Mouse (Mus musculus): ENCODE measurements at regions not wholly inside any gene's neighbourhood (a gene's known extent, or its start where the extent isn't known, plus 50 kb on each side); places are given as distances from the start of the nearest gene placed in this dataset.
"Not testable (repeated sequence)": the region's sequence is repeated elsewhere in the genome, so short reads cannot be mapped to it uniquely, and the experiment has no call there.

DNA sequence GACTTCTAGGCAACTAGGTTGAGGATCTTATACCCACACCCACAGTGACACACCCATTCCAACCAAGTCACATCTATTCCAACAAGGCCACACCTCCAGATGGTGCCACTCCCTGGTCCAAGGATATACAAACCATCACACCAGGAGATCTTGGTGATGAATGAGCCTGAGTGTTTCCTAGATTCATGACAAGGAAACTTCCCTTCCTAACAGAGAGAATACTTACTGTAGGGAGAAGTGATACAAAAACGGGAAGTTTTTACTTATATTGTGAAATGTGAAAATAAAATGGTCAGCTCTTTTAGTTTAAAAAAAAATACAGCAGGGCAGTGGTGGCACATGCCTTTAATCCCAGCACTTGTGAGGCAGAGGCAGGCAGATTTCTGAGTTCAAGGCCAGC, 953.6 kb upstream of the Gje1 start:
- H3K9ac ChIP-seq (ENCODE audit: low read depth, low read length); H3K36me3 ChIP-seq (ENCODE audit: control insufficient read depth, insufficient read depth); H3K4me2 ChIP-seq (ENCODE audit: low read depth, low read length); H3K4me3 ChIP-seq (ENCODE audit: low read depth, low read length); H3K27me3 ChIP-seq (ENCODE audit: control insufficient read depth, insufficient read depth, low read depth, low read length); H3K27ac ChIP-seq (ENCODE audit: low read length); ATAC-seq (ENCODE audit: low read depth); H3K4me1 ChIP-seq (ENCODE audit: control insufficient read depth, low read depth, low read length); H3K9me3 ChIP-seq (replicated peaks; ENCODE audit: control insufficient read depth, low read length): not testable (repeated sequence)
- WGBS (ENCODE audit: insufficient replicate concordance): 44% methylated on average over 1 of the region's 1 CpGs

All from liver, embryonic 16.5 days (tissue).